Mouse (Mus musculus): ENCODE measurements at regions not wholly inside any gene's neighbourhood (a gene's known extent, or its start where the extent isn't known, plus 50 kb on each side); places are given as distances from the start of the nearest gene placed in this dataset.

- no peaks in the 10 kb centered on the region for H3K36me3 ChIP-seq (ENCODE audit: control insufficient read depth, insufficient read depth, low read length)
- no peaks in the 10 kb centered on the region for H3K4me1 ChIP-seq (replicated peaks; ENCODE audit: control insufficient read depth, insufficient read depth, low read length)
- DNase-seq (ENCODE audit: low spot score) (peak; percentile 62), ATAC-seq (replicated peaks; ENCODE audit: low FRiP score, low TSS enrichment, low read depth) (peak; percentile 46; the same call in 1 of the 2 replicates)
- WGBS: 33% methylated on average over 2 of the region's 2 CpGs
- no peak overlapping the region for H3K4me2 ChIP-seq (ENCODE audit: low read length)
- no peaks in the 10 kb centered on the region for H3K9me3 ChIP-seq (ENCODE audit: control insufficient read depth, low read length)
- H3K9ac ChIP-seq (ENCODE audit: low read length): no peak overlapping the region
- no peaks in the 10 kb centered on the region for H3K27me3 ChIP-seq (replicated peaks; ENCODE audit: control insufficient read depth, insufficient read depth, low read length)
- no peak overlapping the region for H3K4me3 ChIP-seq (ENCODE audit: low read depth, low read length)
- peak overlapping the region; percentile 30; the same call in 1 of the 2 replicates for H3K27ac ChIP-seq (ENCODE audit: low read depth)
Measured at GRCm38 (mm10) chr17:87567475-87567874, 68.3 kb upstream of the Epcam start.

- peak; percentile 52 for DNase-seq (ENCODE audit: low spot score)
- no peak overlapping the region for H3K9ac ChIP-seq (ENCODE audit: low read length)
- no peaks in the 10 kb centered on the region for H3K27me3 ChIP-seq (replicated peaks; ENCODE audit: control insufficient read depth, insufficient read depth, low read length)
- H3K27ac ChIP-seq (ENCODE audit: low read depth): no peak overlapping the region; the same call in 1 of the 2 replicates
- WGBS: 79% methylated on average over 9 of the region's 9 CpGs
- H3K9me3 ChIP-seq (ENCODE audit: control insufficient read depth, low read length): no peaks in the 10 kb centered on the region
- H3K4me3 ChIP-seq (ENCODE audit: low read depth, low read length): no peak overlapping the region
- no peak for ATAC-seq (replicated peaks; ENCODE audit: low FRiP score, low TSS enrichment, low read depth)
- H3K4me1 ChIP-seq (replicated peaks; ENCODE audit: control insufficient read depth, insufficient read depth, low read length): no peaks in the 10 kb centered on the region
- no peaks in the 10 kb centered on the region for H3K36me3 ChIP-seq (ENCODE audit: control insufficient read depth, insufficient read depth, low read length)
- H3K4me2 ChIP-seq (ENCODE audit: low read length): no peak overlapping the region
Measured at GRCm38 (mm10) chr17:87569981-87570380, 65.8 kb upstream of the Epcam start.

GRCm38 (mm10) chr17:87570676-87571344 is 65.0 kb upstream of the Epcam start:
- Histone ChIP-seq H3K9me3 (ENCODE audit: control insufficient read depth, low read length) (no peaks in the 10 kb centered on the region), H3K36me3 (ENCODE audit: control insufficient read depth, insufficient read depth, low read length) (no peaks in the 10 kb centered on the region), H3K4me3 (ENCODE audit: low read depth, low read length) (no peak overlapping the region), H3K4me1 (replicated peaks; ENCODE audit: control insufficient read depth, insufficient read depth, low read length) (no peaks in the 10 kb centered on the region), H3K27ac (ENCODE audit: low read depth) (no peak overlapping the region), H3K4me2 (ENCODE audit: low read length) (peak overlapping the region; percentile 49), H3K9ac (ENCODE audit: low read length) (no peak overlapping the region), H3K27me3 (replicated peaks; ENCODE audit: control insufficient read depth, insufficient read depth, low read length) (no peaks in the 10 kb centered on the region)
- whole genome bisulfite sequencing: 49% methylated on average over 18 of the region's 18 CpGs
- peak; percentile 54 for DNase-seq (ENCODE audit: low spot score)
- no peak for ATAC-seq (replicated peaks; ENCODE audit: low FRiP score, low TSS enrichment, low read depth)

- WGBS: 8% methylated on average over 18 of the region's 18 CpGs
- peak; percentile 100 for DNase-seq (ENCODE audit: low spot score)
- Histone ChIP-seq H3K4me1 (replicated peaks; ENCODE audit: control insufficient read depth, insufficient read depth, low read length) (no peaks in the 10 kb centered on the region), H3K27ac (ENCODE audit: low read depth) (no peak overlapping the region), H3K9me3 (ENCODE audit: control insufficient read depth, low read length) (no peaks in the 10 kb centered on the region), H3K27me3 (replicated peaks; ENCODE audit: control insufficient read depth, insufficient read depth, low read length) (no peaks in the 10 kb centered on the region), H3K36me3 (ENCODE audit: control insufficient read depth, insufficient read depth, low read length) (no peaks in the 10 kb centered on the region), H3K9ac (ENCODE audit: low read length) (peak overlapping the region; percentile 30; the same call in 1 of the 2 replicates), H3K4me2 (ENCODE audit: low read length) (peak overlapping the region; percentile 49), H3K4me3 (ENCODE audit: low read depth, low read length) (peak overlapping the region; percentile 25)
- peak; percentile 69 for ATAC-seq (replicated peaks; ENCODE audit: low FRiP score, low TSS enrichment, low read depth)
Measured at GRCm38 (mm10) chr17:87571345-87571932, 64.3 kb upstream of the Epcam start.

GRCm38 (mm10) chr17:87583575-87583974 is 52.2 kb upstream of the Epcam start:
- Histone ChIP-seq H3K4me3 (ENCODE audit: low read depth, low read length) (no peak overlapping the region), H3K9ac (ENCODE audit: low read length) (no peak overlapping the region), H3K27ac (ENCODE audit: low read depth) (no peak overlapping the region), H3K4me2 (ENCODE audit: low read length) (no peak overlapping the region), H3K9me3 (ENCODE audit: control insufficient read depth, low read length) (peaks cover 4% of the 10 kb centered on the region; the same call in 1 of the 2 replicates), H3K36me3 (ENCODE audit: control insufficient read depth, insufficient read depth, low read length) (no peaks in the 10 kb centered on the region), H3K27me3 (replicated peaks; ENCODE audit: control insufficient read depth, insufficient read depth, low read length) (no peaks in the 10 kb centered on the region), H3K4me1 (replicated peaks; ENCODE audit: control insufficient read depth, insufficient read depth, low read length) (no peaks in the 10 kb centered on the region)
- no peak for DNase-seq (ENCODE audit: low spot score)
- no peak for ATAC-seq (replicated peaks; ENCODE audit: low FRiP score, low TSS enrichment, low read depth)
- 51% methylated on average over 6 of the region's 6 CpGs for WGBS

GRCm38 (mm10) chr17:87585355-87585754 is 50.4 kb upstream of the Epcam start:
- 54% methylated on average over 6 of the region's 6 CpGs for WGBS
- ATAC-seq (replicated peaks; ENCODE audit: low FRiP score, low TSS enrichment, low read depth) (0 out of 2 replicates have a peak, but pooled peaks have one; percentile 53), DNase-seq (ENCODE audit: low spot score) (no peak)
- Histone ChIP-seq H3K27ac (ENCODE audit: low read depth) (no peak overlapping the region), H3K36me3 (ENCODE audit: control insufficient read depth, insufficient read depth, low read length) (no peaks in the 10 kb centered on the region), H3K4me2 (ENCODE audit: low read length) (no peak overlapping the region), H3K27me3 (replicated peaks; ENCODE audit: control insufficient read depth, insufficient read depth, low read length) (no peaks in the 10 kb centered on the region), H3K4me3 (ENCODE audit: low read depth, low read length) (no peak overlapping the region), H3K9me3 (ENCODE audit: control insufficient read depth, low read length) (peaks cover 4% of the 10 kb centered on the region; the same call in 1 of the 2 replicates), H3K4me1 (replicated peaks; ENCODE audit: control insufficient read depth, insufficient read depth, low read length) (no peaks in the 10 kb centered on the region), H3K9ac (ENCODE audit: low read length) (no peak overlapping the region)
